Comparison of ENCODE assay signal across 14 mouse cellular contexts in the genomic region with DNA sequence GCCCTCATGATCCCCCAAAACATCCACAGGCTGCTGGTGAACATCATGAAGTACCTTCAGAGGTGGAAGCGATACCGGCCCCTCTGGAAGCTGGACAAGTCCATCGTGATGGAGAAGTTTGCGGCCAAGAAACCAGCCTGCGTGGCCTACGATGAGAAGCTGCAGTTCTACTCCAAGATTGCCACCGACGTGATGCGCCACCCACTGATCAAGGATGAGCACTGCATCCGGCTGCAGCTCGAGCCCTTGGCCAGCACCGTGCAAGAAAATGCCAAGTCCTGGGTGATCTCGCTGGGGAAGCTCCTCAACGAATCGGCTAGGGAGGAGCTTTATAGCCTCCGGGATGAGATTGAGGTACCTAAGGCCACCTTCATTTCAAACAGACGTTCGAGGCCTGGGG. TPM values are rescaled to one million over a fixed set of nuclear protein-coding genes. Genes with fewer than 3 reads are reported as not detected.
A peak's percentile ranks its signal among the peaks of the same experiment; 100 is the strongest.
DNase-seq lines count a peak whose midpoint lies in the region; ATAC-seq and TF ChIP-seq lines count a peak whose summit lies in the region.
"Had no signal": no experiment of that assay in that cellular context is flagged by ENCODE, and none has a peak within 500 bp of the region (broad histone marks: within the 10 kb centered on the region; RNA-seq: fewer than 3 reads in every experiment).

No protein-coding gene starts in this region.

- no peak for TF ChIP-seq EP300 in heart, adult 2 months (IDR thresholded peaks at IDR 0.05; ENCODE audit: insufficient read depth, low read depth, low read length)
- no peak for TF ChIP-seq EP300 in MEL (IDR thresholded peaks at IDR 0.05; ENCODE audit: low read depth in 1 of 2, low read length in 2 of 2)

- H3K79me2 ChIP-seq in heart, adult 2 months (replicated peaks; ENCODE audit: control insufficient read depth, insufficient read depth, low read length): no peaks in the 10 kb centered on the region
- no peaks in the 10 kb centered on the region for H3K79me2 ChIP-seq in MEL (ENCODE audit: control insufficient read depth, insufficient read depth, low read length, poor library complexity)

- no peak for DNase-seq in heart, adult 2 months
- no peak for DNase-seq in heart, postnatal 36 days
- DNase-seq in lung, adult 2 months: peak; percentile 6
- DNase-seq in lung, adult 18-20 months: no peak
- DNase-seq in MEL (ENCODE audit: low read depth, low spot score): peak; percentile 7
- peak; percentile 39 for DNase-seq in naive thymus-derived CD4-positive, alpha-beta T cell, adult 2 months (ENCODE audit: low read depth)
- DNase-seq in layer of hippocampus, adult 8-10 months (ENCODE audit: low spot score in 2 of 2): no peak
- DNase-seq: cerebellum, adult 9-11 months had no signal

- 58% methylated on average over 18 of the region's 18 CpGs for WGBS in heart, adult 2 months
- WGBS in lung, adult 2 months: 62% methylated on average over 18 of the region's 18 CpGs
- 64% methylated on average over 18 of the region's 18 CpGs for whole genome bisulfite sequencing in midbrain, embryonic 16.5 days

- H3K4me3 ChIP-seq in heart, adult 2 months: no peak overlapping the region
- no peak overlapping the region for H3K4me3 ChIP-seq in lung, adult 2 months (replicated peaks; ENCODE audit: extremely low read depth, low read depth, low read length)
- H3K4me3 ChIP-seq in MEL (ENCODE audit: control insufficient read depth in 1 of 2, insufficient read depth in 1 of 2, low read depth in 2 of 2, low read length in 2 of 2): no peak overlapping the region
- H3K4me3 ChIP-seq in midbrain, embryonic 16.5 days (ENCODE audit: low read depth, low read length): no peak overlapping the region
- H3K4me3 ChIP-seq: heart, embryonic 10.5 days; stomach, embryonic 15.5 days had no signal

- H3K4me2 ChIP-seq in midbrain, embryonic 16.5 days (ENCODE audit: low read length): no peak overlapping the region
- H3K4me2 ChIP-seq: midbrain, embryonic 11.5 days; stomach, embryonic 15.5 days had no signal

- H3K27ac ChIP-seq in heart, adult 2 months: no peak overlapping the region
- no peak overlapping the region for H3K27ac ChIP-seq in MEL (ENCODE audit: control insufficient read depth, low read depth, low read length)
- no peak overlapping the region for H3K27ac ChIP-seq in midbrain, embryonic 16.5 days (ENCODE audit: low read length)
- H3K27ac ChIP-seq: heart, embryonic 10.5 days; stomach, embryonic 15.5 days had no signal

- no peaks in the 10 kb centered on the region for H3K27me3 ChIP-seq in heart, adult 2 months (ENCODE audit: control insufficient read depth, insufficient read depth, low read length)
- no peaks in the 10 kb centered on the region for H3K27me3 ChIP-seq in MEL (ENCODE audit: control insufficient read depth in 1 of 2, insufficient read depth in 2 of 2, low read length in 2 of 2)
- no peaks in the 10 kb centered on the region for H3K27me3 ChIP-seq in midbrain, embryonic 16.5 days (ENCODE audit: control insufficient read depth, insufficient read depth, low read depth, low read length)
- H3K27me3 ChIP-seq: Patski; stomach, embryonic 15.5 days had no signal

- peak; percentile 37 for TF ChIP-seq CTCF in heart, adult 2 months (IDR thresholded peaks at IDR 0.05)
- peak; percentile 36; the same call in 1 of the 2 replicates for TF ChIP-seq CTCF in lung, adult 2 months (IDR thresholded peaks at IDR 0.05; ENCODE audit: insufficient read depth, low read length)
- TF ChIP-seq CTCF in MEL (IDR thresholded peaks at IDR 0.05 in 2 of 3, conservative IDR thresholded peaks at IDR 0.05 in 1 of 3; ENCODE audit: control insufficient read depth in 1 of 3, insufficient read depth in 1 of 3, low read depth in 2 of 3, low read length in 3 of 3, poor library complexity in 1 of 3, severe bottlenecking in 1 of 3): peak; percentile 10 to 45 (median 44); a peak in 4 of 6 replicates

- no peak for ATAC-seq in midbrain, embryonic 16.5 days
- ATAC-seq: Patski had no signal

- H3K4me1 ChIP-seq in heart, adult 2 months (ENCODE audit: control insufficient read depth, insufficient read depth, low read length): no peaks in the 10 kb centered on the region
- H3K4me1 ChIP-seq in lung, adult 2 months (ENCODE audit: control insufficient read depth, insufficient read depth, low read length): no peaks in the 10 kb centered on the region
- no peaks in the 10 kb centered on the region for H3K4me1 ChIP-seq in MEL (ENCODE audit: control insufficient read depth in 1 of 2, insufficient read depth in 2 of 2, low read length in 2 of 2)
- H3K4me1 ChIP-seq in midbrain, embryonic 16.5 days (ENCODE audit: control insufficient read depth, insufficient read depth, low read length): no peaks in the 10 kb centered on the region
- H3K4me1 ChIP-seq: heart, embryonic 10.5 days; stomach, embryonic 15.5 days had no signal

- no peaks in the 10 kb centered on the region for H3K36me3 ChIP-seq in heart, adult 2 months (ENCODE audit: control insufficient read depth, insufficient read depth, low read length)
- no peaks in the 10 kb centered on the region for H3K36me3 ChIP-seq in MEL (ENCODE audit: control insufficient read depth in 1 of 2, insufficient read depth in 2 of 2, low read length in 2 of 2)
- no peaks in the 10 kb centered on the region for H3K36me3 ChIP-seq in midbrain, embryonic 16.5 days (ENCODE audit: control insufficient read depth, insufficient read depth, low read length)
- H3K36me3 ChIP-seq: heart, embryonic 10.5 days; stomach, embryonic 15.5 days had no signal

- intact Hi-C loops in heart, adult 2 months (cut with DNase I): no loop called here
- intact Hi-C loops in heart, postnatal 36 days (cut with DNase I): no loop called here

- 0 out of 2 replicates have a peak, but pooled peaks have one; percentile 8 for TF ChIP-seq RAD21 in MEL (IDR thresholded peaks at IDR 0.05; ENCODE audit: low read depth, low read length)

- no peak overlapping the region for H3K9ac ChIP-seq in heart, adult 2 months (ENCODE audit: low read depth, low read length)
- H3K9ac ChIP-seq in MEL (ENCODE audit: control insufficient read depth, low read depth, low read length, poor library complexity, severe bottlenecking): no peak overlapping the region
- H3K9ac ChIP-seq in midbrain, embryonic 16.5 days (ENCODE audit: low read depth, low read length): no peak overlapping the region
- H3K9ac ChIP-seq: stomach, embryonic 15.5 days had no signal

- TF ChIP-seq POLR2A in heart, adult 2 months (IDR thresholded peaks at IDR 0.05; ENCODE audit: insufficient read depth, low read depth, low read length): no peak
- TF ChIP-seq POLR2A in lung, adult 2 months (IDR thresholded peaks at IDR 0.05; ENCODE audit: borderline replicate concordance, extremely low read depth, low read depth, low read length): no peak
- no peak for TF ChIP-seq POLR2A in MEL (IDR thresholded peaks at IDR 0.05; ENCODE audit: control insufficient read depth in 1 of 2, insufficient read depth in 1 of 2, low read depth in 1 of 2, low read length in 2 of 2, poor library complexity in 1 of 2)

- H3K9me3 ChIP-seq in MEL (replicated peaks; ENCODE audit: insufficient read depth, low read length): no peaks in the 10 kb centered on the region
- no peaks in the 10 kb centered on the region for H3K9me3 ChIP-seq in midbrain, embryonic 16.5 days (replicated peaks; ENCODE audit: control insufficient read depth, low read length, poor library complexity, severe bottlenecking)
- H3K9me3 ChIP-seq: stomach, embryonic 15.5 days had no signal

TF ChIP-seq in MEL, 35 proteins besides CTCF, POLR2A, EP300 and RAD21:
- TF ChIP-seq SMC3 (IDR thresholded peaks at IDR 0.05; ENCODE audit: low read depth, low read length) (peak; percentile 46), GABPA (IDR thresholded peaks at IDR 0.05; ENCODE audit: low read depth, low read length) (no peak), POLR2AphosphoS5 (IDR thresholded peaks at IDR 0.05; ENCODE audit: borderline replicate concordance, low read depth, low read length) (no peak), MYC (IDR thresholded peaks at IDR 0.05; ENCODE audit: low read depth, low read length) (no peak), USF2 (IDR thresholded peaks at IDR 0.05; ENCODE audit: borderline replicate concordance in 1 of 2, insufficient read depth in 1 of 2, low read depth in 1 of 2, low read length in 2 of 2) (no peak), BHLHE40 (IDR thresholded peaks at IDR 0.05; ENCODE audit: borderline replicate concordance, low read depth, low read length) (no peak)
TF ChIP-seq in MEL: peak in this region for 1.

RNA-seq across cellular contexts. Expression of a gene that starts 36.1 kb away (rescaled TPM):
- under 1 TPM; 0.02 to 0.10 TPM for total RNA-seq in heart, adult 2 months (2021)
- 0.06 and 0.27 TPM in 2 replicates for polyA plus RNA-seq in heart, adult 2 months (2012; rRNA removed)
- under 1 TPM in 1 of 2 experiments, not detected in 1; 0.06 TPM for total RNA-seq in heart, postnatal 36 days (2021)
- 4.6 and 6.5 TPM in 2 replicates for polyA plus RNA-seq in lung, adult 2 months (2012; rRNA removed)
- total RNA-seq in MEL (2012; rRNA removed): 0.03 and 0.04 TPM in 2 replicates
- polyA plus RNA-seq in MEL (2012; ENCODE audit: insufficient read depth in 1 of 2, insufficient read length in 2 of 2, low read depth in 1 of 2, low replicate concordance in 2 of 2, missing spikeins in 1 of 2): under 1 TPM in 1 of 2 experiments, not detected in 1; 0.11 TPM
- 0.16 and 0.20 TPM in 2 replicates for polyA plus RNA-seq in midbrain, embryonic 16.5 days (2015; fragmentation: Nextera tagmentation; extraction: Ambion mirVana)
- total RNA-seq in layer of hippocampus, adult 8-10 months (2022): 1 to 10 TPM in 2 of 4 experiments, under 1 TPM in 2; 0.56 to 1.5 (median 0.92) TPM
- polyA plus RNA-seq: limb, embryonic 11.5 days; midbrain, embryonic 11.5 days had no signal

Comparison
In these comparisons a context has a peak if more than half of its experiments do, and no peak if none do; other contexts are left out.
1. DNase-seq: peak in lung, adult 2 months (single experiment), MEL (single experiment) and naive thymus-derived CD4-positive, alpha-beta T cell, adult 2 months (single experiment); none in heart, adult 2 months (0 of 2), heart, postnatal 36 days (0 of 2), lung, adult 18-20 months (0 of 2) and layer of hippocampus, adult 8-10 months (0 of 2).
2. Peak in every context shown above with its lines, with median percentiles within 50 percentile points of each other: CTCF ChIP-seq.